Mouse (Mus musculus) splenic B cell, adult 2 months (primary cell): ENCODE results near the gene Flywch2.

ENCODE experiments used
- DNase-seq: peaks from one replicate; pipeline ENCODE4 v3.0.0-alpha.2; 2011; ENCODE audit warnings: low read depth, low spot score
- H3K27me3 ChIP-seq: 2 replicates; pipeline ENCODE4 v1.6.1; 2012; ENCODE audit warnings: mild to moderate bottlenecking, low read length, moderate library complexity, mixed read lengths; ENCODE audit not compliant: control insufficient read depth, poor library complexity, insufficient read depth, severe bottlenecking
- H3K36me3 ChIP-seq: 2 replicates; pipeline ENCODE4 v1.6.1; 2012; ENCODE audit warnings: mild to moderate bottlenecking, low read length, moderate library complexity, mixed read lengths; ENCODE audit not compliant: control insufficient read depth, poor library complexity, insufficient read depth, severe bottlenecking

The Flywch2 gene

DNA sequence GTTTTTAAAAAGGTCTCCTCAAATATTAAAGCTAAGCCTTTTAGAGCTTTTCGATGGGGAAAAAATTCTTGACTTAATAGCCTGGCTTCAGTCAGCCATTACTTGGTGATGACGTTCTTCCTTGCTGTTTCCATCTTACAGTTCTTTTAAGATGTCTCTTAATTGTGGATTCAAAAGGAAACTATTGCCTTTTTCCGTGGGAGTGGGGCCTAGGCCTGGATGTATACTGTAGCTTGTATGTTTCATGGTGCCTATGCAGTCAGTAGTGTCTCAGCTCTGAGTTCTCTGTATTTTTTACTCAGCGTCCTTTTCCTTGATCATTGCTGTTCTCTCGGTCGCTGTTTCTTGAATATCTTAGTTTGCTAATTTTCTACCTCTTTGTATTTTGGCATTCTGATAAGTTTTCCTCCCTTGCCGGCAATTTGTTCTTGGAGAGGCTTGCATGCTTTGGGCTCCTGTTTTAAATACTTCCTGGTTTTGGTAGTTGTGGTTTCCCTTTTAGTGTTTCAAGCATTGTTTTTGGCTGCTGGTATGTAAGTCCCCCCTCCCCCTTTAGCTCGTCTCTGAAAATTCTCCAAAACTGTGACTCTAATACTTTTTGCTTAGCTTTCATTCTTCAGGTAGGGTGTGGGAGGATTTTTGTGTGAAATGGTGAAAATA, 18.7 kb upstream of the Flywch2 start:
- no peaks in the 10 kb centered on the region for H3K27me3 ChIP-seq
- H3K36me3 ChIP-seq = peaks cover 7% of the 10 kb centered on the region
- DNase-seq = peak; percentile 52

DNA sequence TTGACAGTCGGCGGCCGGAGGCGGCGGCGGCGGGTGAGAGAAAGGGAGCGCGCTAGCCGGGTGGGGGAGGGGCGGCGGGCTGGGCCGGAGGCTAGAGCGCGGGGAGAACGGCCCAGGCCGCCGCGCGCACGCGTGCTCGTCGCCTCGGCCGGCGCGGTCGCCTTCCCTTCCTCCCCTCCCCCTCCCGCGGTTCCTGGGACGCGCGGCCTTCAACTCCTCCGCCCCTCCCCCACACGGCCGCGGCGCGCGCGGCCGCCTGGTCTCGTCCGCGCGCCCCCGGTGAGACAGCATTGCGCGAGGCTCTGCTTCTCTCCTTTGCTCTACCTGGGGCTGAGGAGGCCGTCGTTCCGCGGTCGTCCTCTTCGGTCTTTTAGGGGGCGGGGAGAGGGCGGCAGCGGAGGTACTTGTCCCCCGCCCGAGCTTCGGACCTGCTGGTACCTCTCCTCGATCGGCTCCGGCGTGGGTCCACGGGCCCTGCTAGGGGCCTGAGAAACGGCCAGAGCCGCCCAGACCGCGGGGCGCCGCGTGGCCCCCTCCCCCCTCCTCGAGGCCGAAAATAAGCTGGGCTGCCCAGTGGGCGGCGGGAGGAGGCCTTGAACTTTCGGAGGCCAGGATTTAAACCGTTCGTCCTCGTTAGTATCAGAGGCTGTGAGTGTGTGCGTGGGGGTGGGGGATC, 17.6 kb upstream of the Flywch2 start:
- DNase-seq = peak; percentile 80
- Histone ChIP-seq H3K36me3 (peaks cover 2% of the 10 kb centered on the region), H3K27me3 (no peaks in the 10 kb centered on the region)

DNA sequence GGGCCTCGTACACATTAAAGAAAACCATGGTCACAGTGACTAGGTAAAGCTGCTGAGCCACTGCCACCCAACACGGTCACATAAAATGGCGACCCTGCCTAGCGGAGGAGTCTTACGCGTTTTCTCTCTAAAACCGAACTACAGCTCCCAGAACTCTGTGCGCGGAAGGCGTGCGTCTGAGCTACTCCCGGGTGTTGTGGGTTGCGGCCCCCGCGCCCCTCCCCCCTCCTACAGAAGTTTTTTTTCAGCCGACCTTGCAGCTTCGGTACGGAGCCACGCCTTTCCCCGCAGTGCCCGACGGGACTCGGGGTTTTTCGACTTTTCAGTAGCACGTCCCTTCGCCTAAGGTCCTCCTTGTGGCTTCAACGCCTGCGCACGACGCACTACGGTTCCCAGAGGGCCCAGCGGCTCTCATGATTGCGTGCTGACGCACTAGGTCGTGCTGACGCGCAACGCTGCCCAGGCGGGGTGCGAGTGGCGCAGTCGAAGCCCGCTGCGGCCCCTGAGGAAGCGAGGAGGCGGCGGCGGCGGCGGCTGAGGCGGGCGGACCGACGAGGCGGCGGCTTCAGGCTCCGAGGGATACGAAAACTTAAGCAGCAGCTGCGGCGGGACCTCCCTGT, 17.0 kb upstream of the Flywch2 start:
- DNase-seq = peak; percentile 100
- Histone ChIP-seq H3K36me3 (peaks cover 1% of the 10 kb centered on the region), H3K27me3 (no peaks in the 10 kb centered on the region)

DNA sequence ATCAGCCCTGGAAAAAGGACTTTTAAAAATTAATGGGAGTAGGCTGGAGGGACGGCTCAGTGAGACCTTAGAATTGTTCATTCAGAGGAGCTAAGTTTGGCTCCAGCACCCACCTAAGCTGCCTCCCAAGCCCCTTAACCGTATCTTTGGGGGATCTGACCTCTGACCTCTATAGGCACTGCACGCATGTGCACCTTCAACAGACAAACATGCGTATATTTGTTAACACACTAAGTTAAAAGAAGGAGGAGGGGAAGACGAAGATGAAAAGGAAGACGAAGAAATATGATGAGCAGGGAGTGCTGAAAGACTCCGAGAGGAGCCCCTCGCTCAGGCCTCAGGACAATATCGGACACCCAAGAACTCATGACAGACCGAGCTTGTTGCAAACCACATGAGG, 15.7 kb upstream of the Flywch2 start:
- Histone ChIP-seq H3K36me3 (no peaks in the 10 kb centered on the region), H3K27me3 (no peaks in the 10 kb centered on the region)
- no peak for DNase-seq

DNA sequence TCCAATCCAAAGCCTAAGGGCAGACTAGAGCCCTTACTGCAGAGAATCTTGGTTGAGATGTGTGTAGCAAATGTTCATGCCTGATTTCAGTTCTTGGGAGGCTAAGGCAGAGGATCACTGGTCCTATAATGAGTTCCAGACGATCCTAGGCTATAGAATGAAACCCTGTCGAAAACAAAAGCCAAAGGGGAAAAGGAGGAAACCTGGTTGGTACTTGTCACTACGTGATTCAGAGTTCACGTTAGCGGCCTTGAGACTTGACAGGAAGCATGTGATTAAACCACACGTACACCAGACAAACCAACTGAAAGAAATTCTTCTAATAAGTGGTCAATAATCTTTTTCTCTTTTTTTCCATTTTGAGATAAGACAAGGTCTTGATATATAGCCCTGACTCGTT, 11.4 kb upstream of the Flywch2 start:
- no peak for DNase-seq
- H3K27me3 ChIP-seq = no peaks in the 10 kb centered on the region
- no peaks in the 10 kb centered on the region for H3K36me3 ChIP-seq

DNA sequence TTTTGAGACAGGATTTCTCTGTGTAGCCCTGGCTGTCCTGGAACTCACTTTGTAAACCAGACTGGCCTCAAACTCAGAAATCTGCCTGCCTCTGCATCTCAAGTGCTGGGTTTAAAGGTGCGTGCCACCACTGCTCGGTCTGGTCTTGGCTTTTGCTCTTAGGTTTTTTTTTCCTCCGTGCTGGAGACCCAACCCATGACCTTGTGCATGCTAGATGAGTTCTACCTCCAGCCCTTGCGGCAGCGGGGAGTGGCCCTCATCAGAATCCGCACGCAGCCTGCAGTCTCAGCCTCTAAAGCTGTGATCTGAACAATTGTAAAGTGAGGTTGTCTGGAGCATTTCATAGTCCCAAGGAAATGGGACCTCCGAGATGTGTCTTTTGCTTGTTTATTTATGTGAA, 9.4 kb upstream of the Flywch2 start:
- Histone ChIP-seq H3K36me3 (no peaks in the 10 kb centered on the region), H3K27me3 (no peaks in the 10 kb centered on the region)
- no peak for DNase-seq

DNA sequence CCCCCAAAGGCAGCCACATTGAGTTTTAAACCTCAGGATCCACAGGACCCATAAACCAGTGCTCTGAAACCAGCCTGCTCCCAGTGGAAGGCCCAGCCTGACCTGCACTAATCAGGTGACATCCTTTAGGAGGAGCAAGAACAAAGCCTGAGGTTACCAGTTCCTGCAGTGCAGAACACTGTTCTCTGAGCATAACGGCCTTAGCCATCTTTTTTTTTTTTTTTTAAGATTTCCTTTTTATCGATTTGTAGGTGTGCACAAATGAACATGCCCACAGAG, 5.1 kb upstream of the Flywch2 start:
- no peaks in the 10 kb centered on the region for H3K36me3 ChIP-seq
- no peak for DNase-seq
- H3K27me3 ChIP-seq = no peaks in the 10 kb centered on the region

DNA sequence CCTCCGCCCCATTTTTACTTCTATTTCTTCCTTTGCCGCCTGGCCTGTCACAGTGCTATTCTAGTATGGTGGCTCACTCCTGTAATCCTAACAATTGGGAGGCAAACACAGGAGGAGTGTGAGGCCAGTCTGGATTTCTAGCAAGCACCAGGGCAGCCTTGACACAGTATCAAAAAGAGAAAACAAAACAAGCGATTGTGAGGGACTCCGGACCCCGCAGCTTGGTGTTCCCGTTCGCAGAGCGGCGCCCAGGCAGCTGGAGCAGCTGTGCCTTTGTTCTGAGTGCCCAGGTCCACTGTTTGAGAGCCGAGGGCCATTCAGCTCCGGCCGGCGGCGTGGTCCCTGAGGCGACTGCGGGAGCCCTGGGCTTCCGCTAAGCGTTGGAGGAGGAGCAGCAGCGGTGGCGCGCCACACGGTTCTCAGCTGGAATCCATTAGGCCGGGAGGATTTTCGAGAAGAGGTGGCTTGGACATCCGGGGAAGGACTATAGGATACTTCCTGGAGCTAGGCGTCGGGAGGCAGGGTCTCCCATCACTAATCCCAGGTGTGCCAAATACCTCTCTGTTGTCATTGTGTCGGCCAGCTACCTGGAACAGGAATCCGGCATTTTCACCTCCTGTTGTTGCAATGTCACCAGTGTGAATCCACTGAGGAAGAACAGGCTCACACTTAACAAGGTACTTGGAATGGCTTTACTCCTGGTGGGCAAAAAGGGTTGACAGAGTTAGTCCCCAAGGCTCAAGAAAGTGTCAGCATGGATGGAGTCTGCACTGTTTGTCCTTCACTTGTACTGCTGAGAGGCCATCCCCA, 4.6 kb upstream of the Flywch2 start, which contains the start of gene Srrm2:
Gene Srrm2, plus strand, starts transcription at position 264 of the 810 bp plus-strand sequence.
- Histone ChIP-seq H3K27me3 (no peaks in the 10 kb centered on the region), H3K36me3 (no peaks in the 10 kb centered on the region)
- DNase-seq = peak; percentile 40

DNA sequence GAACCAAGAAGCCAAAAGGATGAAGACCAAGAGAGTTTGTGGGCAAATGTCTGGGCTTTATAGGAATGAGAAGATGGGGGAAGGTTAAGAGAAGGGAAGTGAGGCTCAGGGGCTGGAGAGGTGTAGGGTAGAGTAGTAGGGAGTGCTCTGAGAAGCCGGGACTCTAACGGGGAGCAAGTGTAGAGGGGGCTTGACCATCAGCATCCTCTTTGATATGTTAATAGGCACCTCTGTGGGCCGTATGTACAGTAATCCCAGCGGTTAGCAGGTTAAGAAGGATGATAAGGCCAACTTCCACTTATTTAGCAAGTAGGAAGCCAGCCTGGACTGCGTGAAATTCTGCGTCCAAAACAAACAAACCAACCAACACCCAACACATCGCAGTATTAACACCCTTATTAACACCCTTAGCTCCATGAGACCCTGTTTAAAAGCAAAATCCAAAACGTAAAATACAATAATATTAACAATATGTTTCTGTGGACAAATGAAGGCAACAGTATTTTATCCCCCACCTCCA, 3.9 kb upstream of the Flywch2 start:
- DNase-seq = no peak
- no peaks in the 10 kb centered on the region; the same call in 1 of the 2 replicates for H3K27me3 ChIP-seq
- no peaks in the 10 kb centered on the region for H3K36me3 ChIP-seq

DNA sequence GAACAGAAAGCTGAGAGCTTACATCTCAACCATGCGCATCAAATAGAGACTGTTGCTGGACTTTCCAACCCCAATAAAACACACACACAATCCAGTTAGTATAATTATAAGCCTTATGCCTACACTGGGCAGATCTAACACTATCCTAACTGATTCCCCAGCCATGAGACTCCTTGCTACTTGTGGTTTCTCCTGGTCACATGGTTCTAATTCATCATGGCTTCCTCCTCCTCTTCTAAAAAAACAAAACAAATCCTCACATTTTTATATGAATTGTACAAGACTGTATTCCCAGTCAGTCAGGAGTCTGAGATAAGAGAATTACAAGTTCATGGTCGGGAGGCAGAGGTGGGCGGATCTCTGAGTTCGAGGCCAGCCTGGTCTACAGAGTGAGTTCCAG, 3.1 kb upstream of the Flywch2 start:
- DNase-seq = no peak
- Histone ChIP-seq H3K27me3 (no peaks in the 10 kb centered on the region; the same call in 1 of the 2 replicates), H3K36me3 (no peaks in the 10 kb centered on the region)

DNA sequence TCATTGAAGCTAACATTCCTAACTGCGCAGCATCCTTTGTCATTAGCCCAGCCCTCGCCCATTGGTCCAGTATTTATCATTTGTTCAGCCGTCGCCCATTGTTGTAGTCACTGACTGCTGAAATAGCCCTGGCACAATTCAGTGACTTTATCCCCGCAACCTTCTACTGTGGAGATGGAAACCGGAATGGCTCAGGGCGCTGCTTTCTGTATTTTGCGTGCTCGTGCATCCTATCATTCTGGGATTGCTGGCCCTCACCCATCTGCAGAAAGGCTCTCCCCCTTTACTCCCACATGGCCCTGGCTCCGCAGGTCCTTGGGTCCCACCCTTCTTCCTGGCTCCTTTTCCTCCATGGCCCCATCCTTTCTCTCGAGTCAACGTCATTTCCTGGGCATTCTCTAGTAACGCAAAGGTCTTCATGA, 640 bp upstream of the Flywch2 start:
- no peak for DNase-seq
- Histone ChIP-seq H3K27me3 (no peaks in the 10 kb centered on the region; the same call in 1 of the 2 replicates), H3K36me3 (no peaks in the 10 kb centered on the region)

DNA sequence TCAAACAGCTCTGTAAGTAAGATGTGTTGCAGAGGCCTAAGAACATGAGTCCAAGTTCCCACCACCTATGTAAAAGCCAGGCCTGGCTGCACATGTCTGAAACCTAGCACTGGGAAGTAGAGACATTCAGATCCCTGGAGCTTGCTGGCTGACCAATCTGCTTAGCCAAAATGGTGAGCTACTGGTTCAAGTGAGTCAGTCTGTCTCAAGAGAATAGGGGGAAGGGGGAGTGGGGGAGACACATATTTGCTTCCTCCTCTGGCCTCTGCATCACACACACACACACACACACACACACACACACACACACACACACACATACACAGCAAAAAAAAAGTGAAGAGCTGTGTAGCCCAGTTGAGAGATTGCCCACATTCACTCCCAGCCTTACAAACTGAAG, 2.5 kb downstream of the Flywch2 start:
- Histone ChIP-seq H3K36me3 (no peaks in the 10 kb centered on the region), H3K27me3 (no peaks in the 10 kb centered on the region; the same call in 1 of the 2 replicates)
- no peak for DNase-seq

DNA sequence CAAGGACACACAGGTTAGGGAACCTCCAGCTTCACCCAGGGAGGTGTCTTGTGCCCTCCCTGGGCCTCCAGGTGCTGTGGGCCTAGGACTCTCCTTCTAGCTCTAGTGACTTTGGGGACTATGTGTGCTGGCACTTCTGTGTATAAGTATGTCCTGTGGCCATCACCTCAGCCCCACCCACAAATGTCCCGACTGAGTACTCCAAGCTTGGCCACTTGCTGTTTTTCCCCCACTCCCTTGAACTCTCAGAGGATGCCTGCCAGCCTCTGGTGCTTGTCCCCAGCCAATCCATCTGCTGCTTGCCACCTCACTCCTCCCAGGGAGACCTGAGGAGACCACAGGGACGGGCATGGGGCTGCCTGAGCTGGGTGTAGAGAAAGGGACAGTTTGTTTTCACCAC, 7.4 kb downstream of the Flywch2 start:
- DNase-seq = no peak

DNA sequence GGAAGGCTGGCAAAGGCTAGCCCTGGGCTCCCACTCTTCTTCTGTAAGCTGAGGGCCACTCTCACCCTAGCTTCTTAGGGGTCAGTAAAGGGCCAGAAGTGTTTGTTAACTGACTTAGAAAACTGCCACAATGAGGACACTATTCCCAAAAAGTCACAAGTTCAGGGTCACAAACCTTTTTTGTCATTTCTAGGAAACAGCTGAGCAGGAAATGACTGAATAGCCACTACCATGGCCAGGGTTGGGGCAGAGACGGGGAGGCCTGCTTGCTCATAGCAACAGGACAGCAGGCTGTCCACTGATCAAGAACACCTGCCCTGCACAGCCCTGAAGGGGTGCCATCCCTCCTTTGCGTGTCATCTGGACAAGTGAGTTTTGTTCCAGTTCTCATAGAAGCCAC, 8.7 kb downstream of the Flywch2 start:
- no peaks in the 10 kb centered on the region for H3K27me3 ChIP-seq
- no peak for DNase-seq
- H3K36me3 ChIP-seq = no peaks in the 10 kb centered on the region

More for the DNA sequence above, 7.4 kb downstream of the Flywch2 start:
- no peaks in the 10 kb centered on the region for H3K36me3 ChIP-seq
- no peaks in the 10 kb centered on the region for H3K27me3 ChIP-seq
